Mouse (Mus musculus): ENCODE results near the gene Zbtb9. TPM values are rescaled to one million over a fixed set of nuclear protein-coding genes. Genes with fewer than 3 reads are reported as not detected.

The Zbtb9 gene
- total and polyA plus RNA-seq, 2 experiments from 2014 or later: 6.6 to 16.1 TPM

- H3K4me1 ChIP-seq (ENCODE audit: insufficient read depth, low read length): peaks cover 60% of the 10 kb centered on the region
- TF ChIP-seq CTCF (IDR thresholded peaks at IDR 0.05): no peak
- H3K9me3 ChIP-seq (ENCODE audit: low read length): no peaks in the 10 kb centered on the region
- H3K27ac ChIP-seq (ENCODE audit: low read depth, low read length): peak overlapping the region; percentile 93
- peak overlapping the region; percentile 70 for H3K4me3 ChIP-seq (ENCODE audit: low read depth, low read length)
- H3K27me3 ChIP-seq (ENCODE audit: insufficient read depth, low read length): no peaks in the 10 kb centered on the region
- H3K36me3 ChIP-seq (ENCODE audit: insufficient read depth, low read length): peaks cover 9% of the 10 kb centered on the region; the same call in 1 of the 2 replicates
- ATAC-seq (ENCODE audit: low FRiP score) (no peak), DNase-seq (ENCODE audit: low spot score) (no peak)
- H3K9ac ChIP-seq (replicated peaks; ENCODE audit: low read length, poor library complexity, severe bottlenecking): peak overlapping the region; percentile 89
- peak overlapping the region; percentile 86 for H3K4me2 ChIP-seq (ENCODE audit: low read depth, low read length, poor library complexity, severe bottlenecking)
- 25% methylated on average over 4 of the region's 5 CpGs for WGBS
Measured at GRCm38 (mm10) chr17:26949866-26950265, 23.1 kb upstream of the Zbtb9 start.

GRCm38 (mm10) chr17:26950560-26951288 lies 22.2 kb upstream of the Zbtb9 start:
- Histone ChIP-seq H3K4me3 (ENCODE audit: low read depth, low read length) (peak overlapping the region; percentile 37), H3K27ac (ENCODE audit: low read depth, low read length) (peak overlapping the region; percentile 93), H3K9ac (replicated peaks; ENCODE audit: low read length, poor library complexity, severe bottlenecking) (peak overlapping the region; percentile 89), H3K4me1 (ENCODE audit: insufficient read depth, low read length) (peaks cover 55% of the 10 kb centered on the region), H3K27me3 (ENCODE audit: insufficient read depth, low read length) (no peaks in the 10 kb centered on the region), H3K9me3 (ENCODE audit: low read length) (no peaks in the 10 kb centered on the region), H3K36me3 (ENCODE audit: insufficient read depth, low read length) (peaks cover 17% of the 10 kb centered on the region), H3K4me2 (ENCODE audit: low read depth, low read length, poor library complexity, severe bottlenecking) (peak overlapping the region; percentile 86)
- WGBS: 19% methylated on average over 7 of the region's 7 CpGs
- no peak for ATAC-seq (ENCODE audit: low FRiP score)
- no peak for DNase-seq (ENCODE audit: low spot score)
- no peak for TF ChIP-seq CTCF (IDR thresholded peaks at IDR 0.05)

- H3K4me3 ChIP-seq (ENCODE audit: low read depth, low read length): peak overlapping the region; percentile 37
- 1% methylated on average over 9 of the region's 11 CpGs for WGBS
- H3K36me3 ChIP-seq (ENCODE audit: insufficient read depth, low read length): peaks cover 22% of the 10 kb centered on the region
- H3K27me3 ChIP-seq (ENCODE audit: insufficient read depth, low read length): no peaks in the 10 kb centered on the region
- TF ChIP-seq CTCF (IDR thresholded peaks at IDR 0.05): no peak
- no peaks in the 10 kb centered on the region for H3K9me3 ChIP-seq (ENCODE audit: low read length)
- ATAC-seq (ENCODE audit: low FRiP score) (peak; percentile 71), DNase-seq (ENCODE audit: low spot score) (peak; percentile 92)
- H3K27ac ChIP-seq (ENCODE audit: low read depth, low read length): peak overlapping the region; percentile 71
- H3K4me2 ChIP-seq (ENCODE audit: low read depth, low read length, poor library complexity, severe bottlenecking): peak overlapping the region; percentile 86
- H3K9ac ChIP-seq (replicated peaks; ENCODE audit: low read length, poor library complexity, severe bottlenecking): peak overlapping the region; percentile 70
- peaks cover 48% of the 10 kb centered on the region for H3K4me1 ChIP-seq (ENCODE audit: insufficient read depth, low read length)
Measured at GRCm38 (mm10) chr17:26951406-26951805, 21.6 kb upstream of the Zbtb9 start.

DNA sequence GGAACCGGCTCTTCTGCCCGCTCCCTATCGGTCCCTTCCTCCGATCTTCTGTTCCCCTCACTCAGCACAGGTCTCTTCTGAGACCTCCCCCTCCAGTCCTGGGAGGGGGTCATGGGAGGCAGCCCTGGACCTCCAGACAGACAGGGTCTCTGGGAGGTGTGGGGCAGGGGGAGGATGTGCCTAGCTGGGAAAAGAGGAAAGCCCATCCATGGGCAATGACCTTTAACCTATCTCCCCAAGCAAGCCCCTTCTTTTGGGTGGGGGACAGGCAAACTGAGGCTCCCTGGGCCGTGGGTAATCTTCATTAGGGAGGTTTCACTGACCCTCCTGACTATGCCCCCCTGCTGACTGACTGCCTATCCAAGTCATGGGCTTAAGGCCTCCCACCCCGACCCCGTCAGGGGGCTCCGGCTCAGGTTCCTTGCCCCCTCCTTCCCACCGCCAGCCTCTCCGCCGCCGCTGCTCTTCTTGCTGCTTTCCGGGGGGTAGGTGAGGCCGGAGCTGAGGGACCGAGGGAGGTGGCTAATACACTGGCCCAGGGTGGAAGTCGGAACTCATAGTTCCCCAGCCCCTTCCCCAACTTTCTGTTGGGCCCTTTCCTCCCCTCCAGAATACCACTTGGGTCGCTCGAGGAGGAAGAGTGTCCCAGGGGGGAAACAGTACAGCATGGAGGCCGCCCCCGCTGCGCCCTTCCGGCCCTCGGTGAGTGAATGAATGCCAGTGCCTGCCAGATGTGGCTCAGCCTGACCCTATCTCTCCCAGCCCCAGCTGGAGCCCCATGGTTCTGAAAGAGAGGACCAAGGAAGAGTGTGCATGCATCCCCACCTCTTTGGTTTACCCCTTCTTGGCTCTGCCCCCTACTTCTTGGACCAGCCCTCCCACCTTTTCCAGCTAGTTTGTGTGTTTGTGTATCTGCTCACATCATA lies 20.8 kb upstream of the Zbtb9 start:
- no peak for ATAC-seq (ENCODE audit: low FRiP score)
- no peak for TF ChIP-seq CTCF (IDR thresholded peaks at IDR 0.05)

DNA sequence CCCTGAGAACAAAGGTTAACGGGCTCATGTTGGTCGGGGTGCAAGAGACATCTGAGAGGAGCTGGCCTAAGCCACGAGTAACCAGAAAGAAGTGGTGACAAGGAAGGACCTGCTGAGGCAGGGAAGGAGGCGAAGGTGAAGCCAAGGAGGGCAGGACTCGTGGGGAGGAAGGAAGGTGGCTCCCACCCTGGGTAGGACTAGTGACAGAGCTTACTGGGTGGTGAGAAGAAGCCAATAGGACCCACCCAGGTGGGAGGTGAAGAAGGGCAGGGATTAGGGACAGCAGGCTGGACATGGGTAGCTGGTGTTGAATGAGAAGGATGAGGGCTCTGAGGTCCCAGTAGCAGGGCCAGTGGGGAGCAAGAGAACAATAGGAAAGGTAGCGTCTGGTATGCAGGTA lies 19.8 kb upstream of the Zbtb9 start:
- Histone ChIP-seq H3K4me2 (ENCODE audit: low read depth, low read length, poor library complexity, severe bottlenecking) (peak overlapping the region; percentile 86), H3K27me3 (ENCODE audit: insufficient read depth, low read length) (no peaks in the 10 kb centered on the region), H3K27ac (ENCODE audit: low read depth, low read length) (no peak overlapping the region), H3K36me3 (ENCODE audit: insufficient read depth, low read length) (peaks cover 40% of the 10 kb centered on the region), H3K4me1 (ENCODE audit: insufficient read depth, low read length) (peaks cover 34% of the 10 kb centered on the region; the same call in 1 of the 2 replicates), H3K9ac (replicated peaks; ENCODE audit: low read length, poor library complexity, severe bottlenecking) (peak overlapping the region; percentile 19; the same call in 1 of the 2 replicates), H3K9me3 (ENCODE audit: low read length) (no peaks in the 10 kb centered on the region), H3K4me3 (ENCODE audit: low read depth, low read length) (no peak overlapping the region)
- TF ChIP-seq CTCF (IDR thresholded peaks at IDR 0.05): no peak
- 23% methylated on average over 6 of the region's 6 CpGs for WGBS
- DNase-seq (ENCODE audit: low spot score) (no peak), ATAC-seq (ENCODE audit: low FRiP score) (no peak)

More for the DNA sequence above, 20.8 kb upstream of the Zbtb9 start:
- H3K36me3 ChIP-seq (ENCODE audit: insufficient read depth, low read length): peaks cover 30% of the 10 kb centered on the region
- H3K4me1 ChIP-seq (ENCODE audit: insufficient read depth, low read length): peaks cover 40% of the 10 kb centered on the region
- peak overlapping the region; percentile 71 for H3K27ac ChIP-seq (ENCODE audit: low read depth, low read length)
- H3K9me3 ChIP-seq (ENCODE audit: low read length): no peaks in the 10 kb centered on the region
- 7% methylated on average over 22 of the region's 23 CpGs for WGBS
- peak overlapping the region; percentile 37 for H3K4me3 ChIP-seq (ENCODE audit: low read depth, low read length)
- peak overlapping the region; percentile 86 for H3K4me2 ChIP-seq (ENCODE audit: low read depth, low read length, poor library complexity, severe bottlenecking)
- no peaks in the 10 kb centered on the region for H3K27me3 ChIP-seq (ENCODE audit: insufficient read depth, low read length)
- no peak for DNase-seq (ENCODE audit: low spot score)
- H3K9ac ChIP-seq (replicated peaks; ENCODE audit: low read length, poor library complexity, severe bottlenecking): peak overlapping the region; percentile 70

Data from midbrain, postnatal 0 days (tissue).